Mouse (Mus musculus): ENCODE results near the gene Pigf. TPM values are rescaled to one million over a fixed set of nuclear protein-coding genes. Genes with fewer than 3 reads are reported as not detected.

Gene Pigf
- total RNA-seq, 2 experiments from 2014 or later = 4.3 to 6.3 TPM

Other genes with a start within 250 kb of the Pigf start
- not detected in 2 replicates for gene Tmem247, start 108.1 kb downstream of the Pigf start, total RNA-seq (2015; ENCODE audit: low replicate concordance)
- gene Tmem247, start 108.1 kb downstream of the Pigf start, total RNA-seq (2017; ENCODE audit: low replicate concordance) = not detected in 2 replicates
- gene Atp6v1e2, start 77.5 kb downstream of the Pigf start, total RNA-seq (2015; ENCODE audit: low replicate concordance) = not detected in 2 replicates
- gene Atp6v1e2, start 77.5 kb downstream of the Pigf start, total RNA-seq (2017; ENCODE audit: low replicate concordance) = not detected in 2 replicates
- gene Rhoq, start 62.3 kb downstream of the Pigf start, total RNA-seq (2015; ENCODE audit: low replicate concordance) = 4.7 and 10.9 TPM in 2 replicates
- gene Rhoq, start 62.3 kb downstream of the Pigf start, total RNA-seq (2017; ENCODE audit: low replicate concordance) = 2.9 and 4.0 TPM in 2 replicates
- 53.3 and 91.8 TPM in 2 replicates for gene Cript, start 144 bp upstream of the Pigf start, total RNA-seq (2015; ENCODE audit: low replicate concordance)
- gene Cript, start 144 bp upstream of the Pigf start, total RNA-seq (2017; ENCODE audit: low replicate concordance) = 37.4 and 51.5 TPM in 2 replicates
- gene Socs5, start 82.3 kb upstream of the Pigf start, total RNA-seq (2015; ENCODE audit: low replicate concordance) = 0.84 and 4.0 TPM in 2 replicates
- gene Socs5, start 82.3 kb upstream of the Pigf start, total RNA-seq (2017; ENCODE audit: low replicate concordance) = 1.2 TPM in 1 of 2 replicates, not detected in the other
- 3.8 and 7.2 TPM in 2 replicates for gene Mcfd2, start 240.5 kb upstream of the Pigf start, total RNA-seq (2015; ENCODE audit: low replicate concordance)
- gene Mcfd2, start 240.5 kb upstream of the Pigf start, total RNA-seq (2017; ENCODE audit: low replicate concordance) = 9.5 and 16.9 TPM in 2 replicates

All from erythroid progenitor cell, adult 5-6 weeks (primary cell).